Mouse (Mus musculus): ENCODE data around the gene Ccin. TPM values are rescaled to one million over a fixed set of nuclear protein-coding genes. Genes with fewer than 3 reads are reported as not detected.

The Ccin gene
- total and polyA plus RNA-seq, 3 experiments, result not detected

- peak; percentile 98 for DNase-seq (ENCODE audit: extremely low read depth)
- in situ Hi-C loops (cut with MboI; ENCODE audit: low pct_ligation_motif_present, low pct_unique_long_range_greater_than_20kb, low sequenced_read_pairs), result no loop called here
- Histone ChIP-seq H3K79me2 (replicated peaks; ENCODE audit: control insufficient read depth, extremely low read depth, insufficient read depth, poor library complexity, severe bottlenecking) (peaks cover 3% of the 10 kb centered on the region; the same call in 1 of the 2 replicates), H3K9me3 (replicated peaks; ENCODE audit: low read length) (no peaks in the 10 kb centered on the region), H3K4me1 (ENCODE audit: control insufficient read depth in 1 of 2, insufficient read depth in 2 of 2) (peaks cover 46 to 84% of the 10 kb centered on the region in 2 experiments), H3K9ac (ENCODE audit: insufficient read depth, low read depth) (0 out of 2 replicates have a peak overlapping the region, but pooled peaks have one; percentile 13), H3K36me3 (replicated peaks in 1 of 2; ENCODE audit: control insufficient read depth in 1 of 2, insufficient read depth in 1 of 2, low read length in 1 of 2) (peaks cover 5 to 48% of the 10 kb centered on the region in 2 experiments), H3K27me3 (replicated peaks) (no peaks in the 10 kb centered on the region), H3K4me2 (ENCODE audit: insufficient read depth, low read depth, poor library complexity, severe bottlenecking) (peak overlapping the region; percentile 74), H3K27ac (ENCODE audit: insufficient read depth, low read depth) (peak overlapping the region; percentile 99), H3K4me3 (replicated peaks in 1 of 3; ENCODE audit: low read depth in 2 of 3, low read length in 2 of 3, poor library complexity in 1 of 3) (no peak overlapping the region)
- dilution Hi-C loops (cut with MboI; ENCODE audit: extremely low pct_ligation_motif_present, extremely low pct_unique_long_range_greater_than_20kb, low sequenced_read_pairs), result no loop called here
- TF ChIP-seq BHLHE40 (IDR thresholded peaks at IDR 0.05; ENCODE audit: low read depth, low read length) (peak; percentile 84), MAZ (IDR thresholded peaks at IDR 0.05; ENCODE audit: low read depth, low read length) (peak; percentile 94), MAFK (IDR thresholded peaks at IDR 0.05; ENCODE audit: insufficient replicate concordance, low read length) (0 out of 2 replicates have a peak, but pooled peaks have one; percentile 53), RAD21 (IDR thresholded peaks at IDR 0.05; ENCODE audit: low read depth, low read length) (peak; percentile 1), TCF12 (IDR thresholded peaks at IDR 0.05; ENCODE audit: low read depth, low read length) (peak; percentile 83), HCFC1 (IDR thresholded peaks at IDR 0.05; ENCODE audit: low read depth, low read length) (peak; percentile 67), CHD2 (IDR thresholded peaks at IDR 0.05; ENCODE audit: low read length) (peak; percentile 89), NELFE (IDR thresholded peaks at IDR 0.05; ENCODE audit: low read depth, low read length) (0 out of 2 replicates have a peak, but pooled peaks have one; percentile 46), SIN3A (IDR thresholded peaks at IDR 0.05; ENCODE audit: low read length) (peak; percentile 74), USF1 (IDR thresholded peaks at IDR 0.05; ENCODE audit: low read depth, low read length) (no peak), NRF1 (IDR thresholded peaks at IDR 0.05; ENCODE audit: low read depth, low read length) (0 out of 2 replicates have a peak, but pooled peaks have one; percentile 8), GABPA (IDR thresholded peaks at IDR 0.05; ENCODE audit: insufficient replicate concordance, low read depth, low read length) (no peak), KAT2A (IDR thresholded peaks at IDR 0.05; ENCODE audit: insufficient replicate concordance, low read length) (peak; percentile 77), USF2 (conservative IDR thresholded peaks at IDR 0.05; ENCODE audit: low read depth, low read length) (no peak), MEF2A (IDR thresholded peaks at IDR 0.05; ENCODE audit: borderline replicate concordance, low read depth, low read length) (peak; percentile 88), IRF4 (IDR thresholded peaks at IDR 0.05; ENCODE audit: low read depth, low read length) (peak; percentile 96), ELF1 (IDR thresholded peaks at IDR 0.05; ENCODE audit: low read depth, low read length) (peak; percentile 78), MAX (IDR thresholded peaks at IDR 0.05; ENCODE audit: low read length) (no peak), EP300 (IDR thresholded peaks at IDR 0.05; ENCODE audit: low read length) (peak; percentile 86), ZMIZ1 (IDR thresholded peaks at IDR 0.05; ENCODE audit: low read depth, low read length) (no peak), PAX5 (IDR thresholded peaks at IDR 0.05; ENCODE audit: low read length) (no peak), JUND (conservative IDR thresholded peaks at IDR 0.05; ENCODE audit: low read depth, low read length) (peak; percentile 73), CTCF (conservative IDR thresholded peaks at IDR 0.05 in 1 of 2, IDR thresholded peaks at IDR 0.05 in 1 of 2; ENCODE audit: low read depth in 2 of 2, low read length in 2 of 2) (no peak), MYC (IDR thresholded peaks at IDR 0.05; ENCODE audit: low read depth, low read length) (peak; percentile 55; the same call in 1 of the 2 replicates), POLR2A (IDR thresholded peaks at IDR 0.05; ENCODE audit: low read depth, low read length) (peak; percentile 63), RCOR1 (conservative IDR thresholded peaks at IDR 0.05; ENCODE audit: low read depth, low read length) (peak; percentile 78; the same call in 1 of the 2 replicates), ETS1 (conservative IDR thresholded peaks at IDR 0.05; ENCODE audit: low read depth, low read length) (peak; percentile 97), JUN (IDR thresholded peaks at IDR 0.05; ENCODE audit: insufficient read depth, low read depth, low read length) (peak; percentile 69)
Measured at GRCm38 (mm10) chr4:43972137-43972591, 11.1 kb upstream of the Ccin start.
